Mouse (Mus musculus): Measurements from ENCODE around the gene Auts2.

- TF ChIP-seq EP300 (IDR thresholded peaks at IDR 0.05): no peak
- TF ChIP-seq CTCF (IDR thresholded peaks at IDR 0.05): no peak
Measured at GRCm38 (mm10) chr5:131830111-131830510, 713.0 kb downstream of the Auts2 start.

Data from lung, postnatal 0 days (tissue).